Mouse (Mus musculus) embryonic facial prominence, embryonic 15.5 days (tissue): ENCODE results near the gene Zfp853. TPM values are rescaled to one million over a fixed set of nuclear protein-coding genes. Genes with fewer than 3 reads are reported as not detected.

Source experiments
- ATAC-seq: fragments of 200-750 bp; cut with Nextera tagmentation; 2 replicates; pipeline ENCODE4 v1.8.0; 2017; ENCODE audit warnings: low read depth, moderate TSS enrichment; ENCODE audit not compliant: insufficient number of reproducible peaks, low FRiP score, low TSS enrichment
- H3K27ac ChIP-seq: fragments of 300-500 bp; sonication (generic); replicated peaks from 2 replicates; pipeline ENCODE4 v1.5.1; 2015; ENCODE audit warnings: mild to moderate bottlenecking, inconsistent platforms
- H3K27me3 ChIP-seq: fragments of 300-500 bp; sonication (generic); 2 replicates; pipeline ENCODE4 v1.6.1; 2015; ENCODE audit warnings: inconsistent platforms
- H3K36me3 ChIP-seq: fragments of 300-500 bp; sonication (generic); 2 replicates; pipeline ENCODE4 v1.6.1; 2015; ENCODE audit warnings: mild to moderate bottlenecking, inconsistent platforms
- H3K4me1 ChIP-seq: fragments of 300-500 bp; sonication (generic); 2 replicates; pipeline ENCODE4 v1.6.1; 2015; ENCODE audit warnings: inconsistent platforms
- H3K4me2 ChIP-seq: fragments of 300-500 bp; sonication (generic); replicated peaks from 2 replicates; pipeline ENCODE4 v1.6.1; 2015; ENCODE audit warnings: mild to moderate bottlenecking, inconsistent platforms
- H3K4me3 ChIP-seq: fragments of 300-500 bp; sonication (generic); replicated peaks from 2 replicates; pipeline ENCODE4 v1.5.1; 2015; ENCODE audit warnings: mild to moderate bottlenecking, inconsistent platforms
- H3K9ac ChIP-seq: fragments of 300-500 bp; sonication (generic); 2 replicates; pipeline ENCODE4 v1.6.1; 2015; ENCODE audit warnings: inconsistent platforms
- H3K9me3 ChIP-seq: fragments of 300-500 bp; sonication (generic); replicated peaks from 2 replicates; pipeline ENCODE4 v1.6.1; 2016; ENCODE audit warnings: inconsistent platforms
- WGBS: fragments of 180-500 bp; shearing (Covaris S2); methylation state at CpG from one replicate; pipeline ENCODE4 v1.1.7; 2015; 5-methylcytosine and 5-hydroxymethylcytosine counted together
- polyA plus RNA-seq: library from polyadenylated mRNA; unstranded; fragments of >200 nt; fragmentation: Nextera tagmentation; extraction: Ambion mirVana; gene quantifications from 2 replicates; pipeline ENCODE4 v1.2.1, GENCODE M21; 2015

Zfp853 gene
- polyA plus RNA-seq, 1 experiment from 2014 or later = 0.29 TPM

- 2% methylated on average over 19 of the region's 19 CpGs for WGBS
- H3K27ac ChIP-seq = no peak overlapping the region
These were observed 544 bp downstream of the Zfp853 start for GRCm38 (mm10) chr5:143292879-143293278.

GRCm38 (mm10) chr5:143289299-143289698 is 4.1 kb downstream of the Zfp853 start:
- ATAC-seq = no peak
- no peak overlapping the region for H3K27ac ChIP-seq
- H3K9me3 ChIP-seq = no peaks in the 10 kb centered on the region
- 67% methylated on average over 9 of the region's 9 CpGs for WGBS
- H3K4me2 ChIP-seq = no peak overlapping the region
- no peak overlapping the region for H3K9ac ChIP-seq
- peaks cover 85% of the 10 kb centered on the region for H3K27me3 ChIP-seq
- peaks cover 31% of the 10 kb centered on the region for H3K4me1 ChIP-seq
- no peak overlapping the region for H3K4me3 ChIP-seq
- H3K36me3 ChIP-seq = no peaks in the 10 kb centered on the region

More at GRCm38 (mm10) chr5:143292879-143293278, 544 bp downstream of the Zfp853 start:
- Histone ChIP-seq H3K9me3 (no peaks in the 10 kb centered on the region), H3K4me2 (peak overlapping the region; percentile 82), H3K4me1 (peaks cover 29% of the 10 kb centered on the region), H3K36me3 (no peaks in the 10 kb centered on the region), H3K27me3 (peaks cover 68% of the 10 kb centered on the region), H3K4me3 (peak overlapping the region; percentile 55), H3K9ac (peak overlapping the region; percentile 29; the same call in 1 of the 2 replicates)
- ATAC-seq = no peak

DNA sequence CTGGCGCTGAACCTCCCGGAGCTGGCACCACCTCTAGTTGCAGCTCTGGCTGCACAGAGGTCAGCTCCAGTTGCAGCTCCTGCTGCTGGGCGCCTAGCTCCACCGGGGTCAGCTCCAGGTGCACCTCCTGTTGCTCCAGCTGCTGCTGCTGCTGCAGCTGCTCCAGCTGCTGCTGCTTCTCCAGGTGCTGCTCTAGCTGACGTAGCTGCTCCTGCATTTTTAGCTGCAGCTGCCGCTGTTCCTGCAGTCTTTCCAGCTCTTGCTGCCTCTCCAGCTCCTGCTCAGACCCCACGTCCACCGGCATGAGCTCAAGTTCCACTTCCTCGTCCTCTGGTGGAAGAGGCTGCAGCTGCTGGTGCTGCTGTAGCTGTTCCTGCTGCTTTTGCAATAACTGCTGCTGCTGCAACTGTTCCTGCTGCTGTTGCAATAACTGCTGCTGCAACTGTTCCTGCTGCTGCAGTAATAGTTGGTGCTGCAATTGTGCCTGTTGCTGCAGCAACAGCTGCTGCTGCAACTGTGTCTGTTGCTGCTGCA is 5.0 kb downstream of the Zfp853 start:
- Histone ChIP-seq H3K4me2 (peak overlapping the region; percentile 40), H3K4me1 (peaks cover 23% of the 10 kb centered on the region), H3K9me3 (no peaks in the 10 kb centered on the region), H3K36me3 (no peaks in the 10 kb centered on the region), H3K27ac (no peak overlapping the region), H3K4me3 (peak overlapping the region; percentile 26), H3K9ac (no peak overlapping the region), H3K27me3 (peaks cover 77% of the 10 kb centered on the region)
- WGBS = 13% methylated on average over 9 of the region's 9 CpGs
- no peak for ATAC-seq

- H3K4me3 ChIP-seq = peak overlapping the region; percentile 26
- no peaks in the 10 kb centered on the region for H3K36me3 ChIP-seq
- H3K27me3 ChIP-seq = peaks cover 71% of the 10 kb centered on the region
- no peak for ATAC-seq
- 8% methylated on average over 48 of the region's 48 CpGs for WGBS
- no peak overlapping the region for H3K9ac ChIP-seq
- no peak overlapping the region for H3K27ac ChIP-seq
- peaks cover 18% of the 10 kb centered on the region for H3K4me1 ChIP-seq
- no peaks in the 10 kb centered on the region for H3K9me3 ChIP-seq
- H3K4me2 ChIP-seq = peak overlapping the region; percentile 40
These were observed 5.6 kb downstream of the Zfp853 start for GRCm38 (mm10) chr5:143287774-143288328.

DNA sequence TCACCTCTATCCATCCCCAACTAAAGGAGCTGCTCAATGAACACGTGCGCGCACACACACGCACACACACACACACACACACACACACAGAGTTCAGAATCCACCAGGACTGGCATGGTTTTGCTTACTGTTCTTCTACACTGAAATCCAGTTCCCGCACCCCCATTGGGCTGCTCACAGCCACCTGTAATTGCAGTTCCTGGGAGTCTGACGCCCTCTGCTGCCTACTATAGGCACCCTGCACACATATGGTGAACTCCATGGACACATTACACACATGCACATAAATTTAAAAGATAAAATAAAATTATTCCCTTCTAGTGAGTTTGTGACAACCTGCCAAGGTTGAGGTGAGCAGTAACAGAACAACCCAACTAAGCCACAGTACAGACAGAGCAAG is 8.7 kb downstream of the Zfp853 start:
- Histone ChIP-seq H3K4me2 (no peak overlapping the region), H3K4me3 (no peak overlapping the region), H3K9me3 (no peaks in the 10 kb centered on the region), H3K27ac (no peak overlapping the region), H3K9ac (no peak overlapping the region), H3K27me3 (peaks cover 45% of the 10 kb centered on the region), H3K4me1 (peaks cover 12% of the 10 kb centered on the region), H3K36me3 (no peaks in the 10 kb centered on the region)
- ATAC-seq = no peak
- WGBS = 43% methylated on average over 6 of the region's 6 CpGs

- 33% methylated on average over 10 of the region's 10 CpGs for WGBS
- H3K36me3 ChIP-seq = no peaks in the 10 kb centered on the region
- H3K4me3 ChIP-seq = no peak overlapping the region
- no peak for ATAC-seq
- H3K27me3 ChIP-seq = peaks cover 15% of the 10 kb centered on the region
- no peaks in the 10 kb centered on the region for H3K4me1 ChIP-seq
- no peak overlapping the region for H3K4me2 ChIP-seq
- H3K9ac ChIP-seq = no peak overlapping the region
- no peaks in the 10 kb centered on the region for H3K9me3 ChIP-seq
- H3K27ac ChIP-seq = no peak overlapping the region
These were observed 14.2 kb downstream of the Zfp853 start for GRCm38 (mm10) chr5:143279247-143279646.

GRCm38 (mm10) chr5:143275761-143276160 is 17.7 kb downstream of the Zfp853 start:
- 48% methylated on average over 5 of the region's 5 CpGs for WGBS
- H3K9ac ChIP-seq = no peak overlapping the region
- no peaks in the 10 kb centered on the region for H3K9me3 ChIP-seq
- ATAC-seq = no peak
- H3K27ac ChIP-seq = no peak overlapping the region
- peaks cover 6% of the 10 kb centered on the region for H3K4me1 ChIP-seq
- no peak overlapping the region for H3K4me3 ChIP-seq
- H3K27me3 ChIP-seq = peaks cover 13% of the 10 kb centered on the region
- H3K4me2 ChIP-seq = no peak overlapping the region
- no peaks in the 10 kb centered on the region for H3K36me3 ChIP-seq

GRCm38 (mm10) chr5:143272540-143273330 is 20.7 kb downstream of the Zfp853 start:
- Histone ChIP-seq H3K27ac (peak overlapping the region; percentile 65), H3K4me1 (peaks cover 23% of the 10 kb centered on the region), H3K27me3 (peaks cover 2% of the 10 kb centered on the region; the same call in 1 of the 2 replicates), H3K4me3 (no peak overlapping the region), H3K9ac (no peak overlapping the region), H3K9me3 (no peaks in the 10 kb centered on the region), H3K36me3 (no peaks in the 10 kb centered on the region), H3K4me2 (no peak overlapping the region)
- WGBS = 69% methylated on average over 16 of the region's 16 CpGs
- ATAC-seq = peak; percentile 5; the same call in 1 of the 2 replicates

DNA sequence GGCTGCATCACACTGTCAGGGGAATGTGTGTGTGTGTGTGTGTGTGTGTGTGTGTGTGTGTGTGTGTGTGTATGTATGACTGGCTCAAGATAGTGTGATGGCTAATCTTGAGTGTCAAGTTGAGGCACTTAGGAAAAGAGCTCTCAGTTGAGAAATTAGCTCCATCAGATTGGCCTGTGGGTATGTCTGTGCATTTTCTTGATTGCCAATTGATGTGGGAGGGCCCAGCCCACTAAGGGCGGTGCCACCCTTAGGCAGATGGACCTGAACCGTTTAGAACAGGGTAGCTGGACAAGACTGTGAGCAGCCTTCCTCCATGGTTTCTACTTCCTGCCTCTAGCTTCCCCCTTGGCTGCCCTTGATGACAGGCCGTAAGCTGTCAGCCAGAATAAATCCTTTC is 21.3 kb downstream of the Zfp853 start:
- no peaks in the 10 kb centered on the region for H3K9me3 ChIP-seq
- no peaks in the 10 kb centered on the region for H3K36me3 ChIP-seq
- H3K27me3 ChIP-seq = no peaks in the 10 kb centered on the region
- no peak overlapping the region for H3K9ac ChIP-seq
- 66% methylated on average over 3 of the region's 3 CpGs for WGBS
- H3K27ac ChIP-seq = peak overlapping the region; percentile 65
- no peak for ATAC-seq
- no peak overlapping the region for H3K4me2 ChIP-seq
- H3K4me3 ChIP-seq = no peak overlapping the region
- H3K4me1 ChIP-seq = peaks cover 23% of the 10 kb centered on the region

DNA sequence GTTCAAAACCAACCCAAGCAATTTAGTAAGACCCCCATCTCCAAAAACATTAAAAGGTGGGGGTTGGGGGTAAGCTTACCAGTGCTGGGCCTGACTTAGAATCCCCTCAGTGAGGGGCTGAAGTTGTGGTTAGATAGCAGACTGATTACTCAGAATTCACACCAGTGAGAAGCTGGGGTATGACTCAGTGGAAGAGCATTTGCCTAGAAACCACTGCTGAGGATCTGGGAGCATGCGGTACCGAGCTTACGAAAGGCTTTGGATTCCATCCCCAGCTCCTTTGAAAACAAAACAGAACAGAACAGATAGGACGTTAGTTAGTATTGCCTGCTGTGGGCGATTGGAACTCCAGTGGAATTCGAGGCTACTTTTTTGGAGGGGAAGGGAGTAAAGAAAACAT is 21.8 kb downstream of the Zfp853 start:
- Histone ChIP-seq H3K27me3 (no peaks in the 10 kb centered on the region), H3K36me3 (no peaks in the 10 kb centered on the region), H3K4me1 (peaks cover 23% of the 10 kb centered on the region), H3K4me2 (no peak overlapping the region), H3K27ac (peak overlapping the region; percentile 65; the same call in 1 of the 2 replicates), H3K4me3 (no peak overlapping the region), H3K9ac (no peak overlapping the region), H3K9me3 (no peaks in the 10 kb centered on the region)
- WGBS = 76% methylated on average over 6 of the region's 6 CpGs
- no peak for ATAC-seq

DNA sequence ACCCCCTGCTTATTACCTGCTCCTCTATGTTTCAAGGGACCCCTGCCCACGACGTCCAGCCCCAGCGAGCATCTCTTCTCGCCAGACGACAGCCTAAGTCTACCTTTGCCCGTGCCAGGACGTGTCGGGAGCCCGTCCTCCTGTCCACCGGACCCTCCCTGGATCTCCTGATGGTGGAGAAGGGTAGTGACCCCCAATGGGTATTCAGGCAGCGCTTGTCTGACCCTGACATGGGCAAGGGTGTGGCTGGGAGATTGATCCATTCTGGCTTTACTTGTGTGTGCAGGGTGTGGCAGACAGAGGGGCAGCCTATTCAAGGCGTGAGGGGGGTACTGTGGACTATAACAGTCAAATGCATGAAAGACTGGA is 23.3 kb downstream of the Zfp853 start:
- H3K4me3 ChIP-seq = peak overlapping the region; percentile 78
- WGBS = 4% methylated on average over 12 of the region's 12 CpGs

More for the DNA sequence above, 23.3 kb downstream of the Zfp853 start:
- Histone ChIP-seq H3K36me3 (no peaks in the 10 kb centered on the region), H3K4me1 (peaks cover 23% of the 10 kb centered on the region), H3K27ac (peak overlapping the region; percentile 63; the same call in 1 of the 2 replicates), H3K9ac (peak overlapping the region; percentile 88), H3K27me3 (no peaks in the 10 kb centered on the region), H3K4me2 (peak overlapping the region; percentile 88), H3K9me3 (no peaks in the 10 kb centered on the region)
- 0 out of 2 replicates have a peak, but pooled peaks have one; percentile 10 for ATAC-seq
